In the genomic region with DNA sequence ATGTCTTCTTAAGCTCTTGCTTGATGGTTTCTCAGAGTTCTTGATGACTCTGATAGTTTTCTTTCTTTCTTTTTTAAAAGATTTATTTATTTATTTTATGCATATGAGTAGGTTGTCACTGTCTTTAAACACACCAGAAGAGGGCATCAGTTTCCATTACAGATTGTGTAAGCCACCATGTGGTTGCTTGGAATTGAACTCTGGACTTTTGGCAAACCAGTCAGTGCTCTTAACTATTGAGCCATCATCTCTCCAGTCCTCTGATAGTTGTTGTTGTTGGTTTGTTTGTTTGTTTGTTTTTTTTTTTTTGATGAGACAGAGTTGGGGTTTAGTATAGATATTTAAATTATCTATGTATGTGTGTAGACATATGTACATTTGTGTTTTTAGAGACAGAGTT, we compare ENCODE assay signal across 18 mouse cellular contexts.
"Had no signal": no experiment of that assay in that cellular context is flagged by ENCODE, and none has a peak within 500 bp of the region (broad histone marks: within the 10 kb centered on the region; RNA-seq: fewer than 3 reads in every experiment).

No protein-coding gene starts in this region.

- ATAC-seq: midbrain, embryonic 16.5 days had no signal

- H3K27ac ChIP-seq: midbrain, embryonic 10.5 days; midbrain, embryonic 12.5 days; neural tube, embryonic 13.5 days; neural tube, embryonic 15.5 days had no signal

- H3K4me2 ChIP-seq: lung, embryonic 14.5 days; midbrain, embryonic 12.5 days; neural tube, embryonic 13.5 days; neural tube, embryonic 15.5 days had no signal

- H3K9me3 ChIP-seq: midbrain, embryonic 10.5 days; midbrain, embryonic 12.5 days; neural tube, embryonic 13.5 days; neural tube, embryonic 15.5 days had no signal

- H3K4me3 ChIP-seq: midbrain, embryonic 10.5 days; midbrain, embryonic 12.5 days; myocyte; neural tube, embryonic 13.5 days; neural tube, embryonic 15.5 days had no signal

- H3K9ac ChIP-seq: lung, embryonic 14.5 days; midbrain, embryonic 12.5 days; neural tube, embryonic 13.5 days; neural tube, embryonic 15.5 days had no signal

- H3K36me3 ChIP-seq: midbrain, embryonic 10.5 days; midbrain, embryonic 12.5 days; neural tube, embryonic 13.5 days; neural tube, embryonic 15.5 days had no signal

- DNase-seq: lung, embryonic 14.5 days; lung, postnatal 10 days; lung, postnatal 4 days; midbrain, embryonic 14.5 days; retina, postnatal 1 day; right cerebral cortex, adult 18-20 months; right cerebral cortex, postnatal 25 days; right cerebral cortex, postnatal 4 days; spleen, adult 18-20 months; thymus, adult 18-20 months; thymus, postnatal 14 days; thymus, postnatal 36 days had no signal
